11 mouse cellular contexts compared by ENCODE assay signal in genomic region chr2:65940351-65940750, GRCm38 (mm10).
DNase-seq lines count a peak whose midpoint lies in the region; ATAC-seq and TF ChIP-seq lines count a peak whose summit lies in the region.
"Had no signal": no experiment of that assay in that cellular context is flagged by ENCODE, and none has a peak within 500 bp of the region (broad histone marks: within the 10 kb centered on the region; RNA-seq: fewer than 3 reads in every experiment).

No protein-coding gene starts in this region.

- TF ChIP-seq POLR2A in liver, adult 2 months (IDR thresholded peaks at IDR 0.05; ENCODE audit: extremely low read depth, insufficient read depth, low read length): no peak
- no peak for TF ChIP-seq POLR2A in limb, embryonic 14.5 days (IDR thresholded peaks at IDR 0.05; ENCODE audit: borderline replicate concordance, extremely low read depth, insufficient read depth, insufficient read length)

- H3K9ac ChIP-seq in liver, adult 2 months (ENCODE audit: low read depth, low read length): no peak overlapping the region
- no peak overlapping the region for H3K9ac ChIP-seq in liver, embryonic 12.5 days
- H3K9ac ChIP-seq in limb, embryonic 14.5 days (ENCODE audit: low read depth, low read length, severe bottlenecking): no peak overlapping the region

- H3K27ac ChIP-seq in liver, adult 2 months (replicated peaks; ENCODE audit: insufficient read depth, low read depth, low read length): no peak overlapping the region
- H3K27ac ChIP-seq in liver, embryonic 12.5 days: no peak overlapping the region
- no peak overlapping the region for H3K27ac ChIP-seq in limb, embryonic 14.5 days (replicated peaks; ENCODE audit: low read depth, low read length)
- H3K27ac ChIP-seq: heart, adult 2 months had no signal

- 37% methylated on average over 5 of the region's 5 CpGs for WGBS in liver, adult 2 months
- 65% methylated on average over 5 of the region's 5 CpGs for WGBS in liver, embryonic 12.5 days (ENCODE audit: insufficient replicate concordance)
- WGBS in limb, embryonic 14.5 days: 46% methylated on average over 5 of the region's 5 CpGs

- H3K4me2 ChIP-seq in liver, embryonic 12.5 days: no peak overlapping the region
- H3K4me2 ChIP-seq in limb, embryonic 14.5 days (replicated peaks; ENCODE audit: low read depth, low read length, severe bottlenecking): 0 out of 2 replicates have a peak overlapping the region, but pooled peaks have one; percentile 26

- no peaks in the 10 kb centered on the region for H3K27me3 ChIP-seq in liver, adult 2 months (ENCODE audit: control insufficient read depth, insufficient read depth, low read length)
- no peaks in the 10 kb centered on the region for H3K27me3 ChIP-seq in liver, embryonic 12.5 days (replicated peaks)
- H3K27me3 ChIP-seq in limb, embryonic 14.5 days (ENCODE audit: control insufficient read depth, insufficient read depth, low read length): no peaks in the 10 kb centered on the region

- no peak overlapping the region for H3K4me3 ChIP-seq in liver, adult 2 months (ENCODE audit: insufficient read depth, low read depth, low read length)
- no peak overlapping the region for H3K4me3 ChIP-seq in liver, embryonic 12.5 days
- H3K4me3 ChIP-seq in limb, embryonic 14.5 days (replicated peaks; ENCODE audit: low read length): no peak overlapping the region
- H3K4me3 ChIP-seq: heart, adult 2 months had no signal

- H3K36me3 ChIP-seq in liver, adult 2 months (ENCODE audit: control insufficient read depth, insufficient read depth, low read length): no peaks in the 10 kb centered on the region
- H3K36me3 ChIP-seq in liver, embryonic 12.5 days: no peaks in the 10 kb centered on the region
- H3K36me3 ChIP-seq in limb, embryonic 14.5 days (ENCODE audit: control insufficient read depth, insufficient read depth, low read length): no peaks in the 10 kb centered on the region

- no peaks in the 10 kb centered on the region for H3K79me2 ChIP-seq in liver, adult 2 months (ENCODE audit: control insufficient read depth, insufficient read depth, low read length)

- no peak for ATAC-seq in liver, embryonic 12.5 days
- ATAC-seq in cerebellum, adult (ENCODE audit: insufficient number of reproducible peaks, low FRiP score, low TSS enrichment): peak; percentile 91
- ATAC-seq in limb, embryonic 14.5 days (ENCODE audit: low FRiP score, low read depth): no peak; the same call in 1 of the 2 replicates
- ATAC-seq: CD4-positive, CD25-positive, alpha-beta regulatory T cell, adult 4 months had no signal

- peak; percentile 5 for DNase-seq in gastrocnemius, postnatal 10 days
- DNase-seq in gastrocnemius, postnatal 4 days (ENCODE audit: low spot score in 2 of 2): no peak
- peak; percentile 45 for DNase-seq in liver, adult 2 months (ENCODE audit: extremely low read depth, low read depth, low spot score)
- DNase-seq in limb, embryonic 14.5 days (ENCODE audit: low spot score): peak; percentile 50
- DNase-seq in right cerebral cortex, postnatal 4 days: no peak
- DNase-seq in Muller cell, postnatal 12 days (ENCODE audit: inconsistent ontology term): no peak
- DNase-seq: right cerebral cortex, adult 18-20 months had no signal

- TF ChIP-seq CTCF in liver, adult 2 months (IDR thresholded peaks at IDR 0.05; ENCODE audit: low read depth, low read length): no peak

- H3K4me1 ChIP-seq in liver, adult 2 months (ENCODE audit: control insufficient read depth, insufficient read depth, low read length): no peaks in the 10 kb centered on the region; the same call in 1 of the 2 replicates
- H3K4me1 ChIP-seq in liver, embryonic 12.5 days: 0 out of 2 replicates have a peak, but pooled peaks cover 2% of the 10 kb centered on the region
- peaks cover 14% of the 10 kb centered on the region for H3K4me1 ChIP-seq in limb, embryonic 14.5 days (ENCODE audit: control insufficient read depth, insufficient read depth, low read length)

- H3K9me3 ChIP-seq in liver, embryonic 12.5 days (replicated peaks): no peaks in the 10 kb centered on the region
- no peaks in the 10 kb centered on the region for H3K9me3 ChIP-seq in limb, embryonic 14.5 days (ENCODE audit: control insufficient read depth, low read length)

Comparison
In these comparisons a context has a peak if more than half of its experiments do, and no peak if none do; other contexts are left out.
1. DNase-seq: peak in gastrocnemius, postnatal 10 days (single experiment), liver, adult 2 months (single experiment) and limb, embryonic 14.5 days (single experiment); none in gastrocnemius, postnatal 4 days (0 of 2), right cerebral cortex, postnatal 4 days (single experiment) and Muller cell, postnatal 12 days (single experiment).